Mouse (Mus musculus) liver, postnatal 0 days (tissue): ENCODE data around the gene Kmt2b.

Experiments used
- CTCF ChIP-seq: sonication (generic); IDR thresholded peaks from 2 replicates; pipeline ENCODE4 v1.5.1; 2016; ENCODE audit warnings: antibody characterized with exemption, low read depth
- EP300 ChIP-seq: IDR thresholded peaks from 2 replicates; pipeline ENCODE4 v1.6.1; 2016; ENCODE audit warnings: antibody characterized with exemption, low read depth, mild to moderate bottlenecking

DNA sequence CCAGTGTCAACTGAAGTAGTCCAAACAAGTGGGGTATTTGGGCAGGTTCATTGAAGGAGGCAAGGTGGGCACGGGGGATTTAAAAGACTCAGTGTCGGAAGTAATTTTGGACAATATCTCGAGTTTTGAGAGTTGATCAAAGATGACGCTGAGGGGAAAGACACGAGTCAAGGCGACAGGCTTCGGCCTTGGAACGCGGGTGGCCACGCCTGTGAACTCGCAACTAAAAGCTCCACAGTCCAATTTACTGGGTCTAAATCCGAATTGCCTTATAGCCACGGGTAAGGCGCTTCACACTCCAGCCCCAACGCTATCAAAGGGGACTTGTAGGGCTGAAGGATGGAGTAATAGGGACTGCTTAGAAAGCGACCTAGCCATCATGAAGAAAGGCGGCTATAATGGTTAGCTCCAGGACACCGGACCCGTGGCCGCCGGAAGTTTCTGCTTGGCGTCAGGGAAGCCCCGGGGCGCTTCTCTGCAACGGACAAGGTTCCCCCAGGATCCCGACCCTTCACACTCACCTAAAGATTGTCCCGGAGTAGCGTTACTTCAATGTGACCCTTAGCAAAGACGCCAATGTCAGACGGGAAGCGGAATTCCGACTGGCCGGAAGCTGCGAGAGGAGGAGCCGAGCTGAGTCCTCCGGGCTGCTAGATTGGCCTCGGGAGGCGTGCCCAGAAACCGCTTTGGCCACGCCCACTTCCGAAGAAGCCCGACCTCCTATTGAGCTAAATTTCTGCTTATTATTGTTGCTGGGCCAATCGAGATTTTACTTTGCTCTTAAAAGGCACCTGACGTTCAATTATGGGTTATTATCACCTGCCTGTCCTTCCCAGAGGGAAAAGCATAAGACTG is 37.2 kb upstream of the Kmt2b start, which contains the start of gene Cox6b1:
- TF ChIP-seq CTCF (no peak), EP300 (no peak)
